Mouse (Mus musculus) liver, adult 2 months (tissue): ENCODE data around the gene Fgg.

Experiments used
- CTCF ChIP-seq: fragments of 200-500 bp; IDR thresholded peaks from 2 replicates; pipeline ENCODE4 v1.5.1; 2011; ENCODE audit warnings: low read depth, low read length, control low read depth
- POLR2A ChIP-seq: fragments of 200-500 bp; IDR thresholded peaks from 2 replicates; pipeline ENCODE4 v1.6.1; 2011; ENCODE audit warnings: low read length, control low read depth; ENCODE audit not compliant: insufficient read depth; ENCODE audit errors: extremely low read depth

- TF ChIP-seq POLR2A (no peak), CTCF (no peak)
Measured at GRCm38 (mm10) chr3:82971046-82971445, 36.5 kb upstream of the Fgg start.
